Mouse (Mus musculus) small intestine, adult 2 months (tissue): Measurements from ENCODE around the gene Tfip11. TPM values are rescaled to one million over a fixed set of nuclear protein-coding genes. Genes with fewer than 3 reads are reported as not detected.
"Not testable (repeated sequence)": the region's sequence is repeated elsewhere in the genome, so short reads cannot be mapped to it uniquely, and the experiment has no call there.

Experiments
- H3K27ac ChIP-seq: fragments of 200-500 bp; 2 replicates; pipeline ENCODE4 v1.5.1; 2012; ENCODE audit warnings: low read depth, low read length, control low read depth, inconsistent platforms; ENCODE audit not compliant: insufficient read depth
- H3K27me3 ChIP-seq: fragments of 200-500 bp; 2 replicates; pipeline ENCODE4 v1.6.1; 2012; ENCODE audit warnings: mild to moderate bottlenecking, moderate library complexity, low read length, inconsistent platforms; ENCODE audit not compliant: control insufficient read depth, insufficient read depth
- H3K36me3 ChIP-seq: fragments of 200-500 bp; 2 replicates; pipeline ENCODE4 v1.6.1; 2012; ENCODE audit warnings: mild to moderate bottlenecking, low read length, control low read depth, inconsistent platforms; ENCODE audit not compliant: control insufficient read depth, insufficient read depth
- H3K4me1 ChIP-seq: fragments of 200-500 bp; 2 replicates; pipeline ENCODE4 v1.6.1; 2012; ENCODE audit warnings: low read length, inconsistent platforms, mixed read lengths; ENCODE audit not compliant: control insufficient read depth, insufficient read depth, insufficient read length
- H3K4me3 ChIP-seq: fragments of 200-500 bp; 2 replicates; pipeline ENCODE4 v1.5.1; 2012; ENCODE audit warnings: low read depth, mild to moderate bottlenecking, control low read depth, inconsistent platforms, low read length, moderate library complexity
- CTCF ChIP-seq: fragments of 200-500 bp; IDR thresholded peaks from 2 replicates; pipeline ENCODE4 v1.5.1; 2012; ENCODE audit warnings: low read depth, mild to moderate bottlenecking, control low read depth, inconsistent platforms, low read length, moderate library complexity, mixed read lengths; ENCODE audit not compliant: insufficient replicate concordance, insufficient read length; ENCODE audit errors: extremely low read depth
- POLR2A ChIP-seq: fragments of 200-500 bp; IDR thresholded peaks from 2 replicates; pipeline ENCODE4 v1.6.1; 2012; ENCODE audit warnings: low read depth, mild to moderate bottlenecking, control low read depth, inconsistent platforms, low read length, moderate library complexity
- WGBS: fragments of 180-500 bp; shearing (Covaris S2); methylation state at CpG from one replicate; pipeline ENCODE4 v1.1.7; 2018; 5-methylcytosine and 5-hydroxymethylcytosine counted together
- polyA plus RNA-seq: library from polyadenylated mRNA; depleted of rRNA; stranded (reverse); fragments of >200 nt; gene quantifications from 2 replicates; pipeline ENCODE4 v1.2.3, GENCODE M21; 2012

Gene Tfip11
- polyA plus RNA-seq, 1 experiment, result 40.0 TPM

GRCm38 (mm10) chr5:112313222-112313885 lies 12.8 kb upstream of the Tfip11 start:
- TF ChIP-seq CTCF, result no peak
- no peak for TF ChIP-seq POLR2A
- Histone ChIP-seq H3K4me1 (no peaks in the 10 kb centered on the region), H3K27ac (no peak overlapping the region), H3K36me3 (peaks cover 43% of the 10 kb centered on the region), H3K4me3 (no peak overlapping the region), H3K27me3 (no peaks in the 10 kb centered on the region)
- whole genome bisulfite sequencing, result 84% methylated on average over 11 of the region's 11 CpGs

- TF ChIP-seq POLR2A, result no peak
- TF ChIP-seq CTCF, result no peak
- Histone ChIP-seq H3K27ac (no peak overlapping the region), H3K36me3 (peaks cover 19% of the 10 kb centered on the region), H3K4me3 (no peak overlapping the region), H3K27me3 (no peaks in the 10 kb centered on the region), H3K4me1 (no peaks in the 10 kb centered on the region)
- 85% methylated on average over 5 of the region's 5 CpGs for WGBS
Observed at GRCm38 (mm10) chr5:112316468-112316867, 9.7 kb upstream of the Tfip11 start.

GRCm38 (mm10) chr5:112317328-112317727 lies 8.8 kb upstream of the Tfip11 start:
- peaks cover 16% of the 10 kb centered on the region for H3K36me3 ChIP-seq
- no peaks in the 10 kb centered on the region for H3K27me3 ChIP-seq
- no peak overlapping the region for H3K4me3 ChIP-seq
- 12% methylated on average over 5 of the region's 5 CpGs for WGBS
- TF ChIP-seq CTCF (no peak), POLR2A (no peak)
- H3K27ac ChIP-seq, result no peak overlapping the region
- H3K4me1 ChIP-seq, result no peaks in the 10 kb centered on the region

- not testable (repeated sequence) for H3K4me1 ChIP-seq, H3K27ac ChIP-seq, H3K4me3 ChIP-seq, H3K36me3 ChIP-seq, H3K27me3 ChIP-seq
- WGBS, result 56% methylated on average over 2 of the region's 2 CpGs
Observed at GRCm38 (mm10) chr5:112319343-112319742, 6.8 kb upstream of the Tfip11 start.

GRCm38 (mm10) chr5:112320379-112320778 lies 5.8 kb upstream of the Tfip11 start:
- Histone ChIP-seq H3K27ac (no peak overlapping the region), H3K4me1 (peaks cover 3% of the 10 kb centered on the region), H3K27me3 (no peaks in the 10 kb centered on the region), H3K36me3 (peaks cover 2% of the 10 kb centered on the region; the same call in 1 of the 2 replicates), H3K4me3 (no peak overlapping the region)
- TF ChIP-seq CTCF (no peak), POLR2A (no peak)
- 60% methylated on average over 5 of the region's 5 CpGs for WGBS

- no peak overlapping the region for H3K27ac ChIP-seq
- H3K27me3 ChIP-seq, result no peaks in the 10 kb centered on the region
- TF ChIP-seq CTCF, result no peak
- TF ChIP-seq POLR2A, result no peak
- peaks cover 5% of the 10 kb centered on the region for H3K4me1 ChIP-seq
- no peaks in the 10 kb centered on the region for H3K36me3 ChIP-seq
- WGBS, result 62% methylated on average over 6 of the region's 6 CpGs
- H3K4me3 ChIP-seq, result no peak overlapping the region
Observed at GRCm38 (mm10) chr5:112320936-112321335, 5.2 kb upstream of the Tfip11 start.

- TF ChIP-seq POLR2A, result no peak
- TF ChIP-seq CTCF, result no peak
- Histone ChIP-seq H3K27ac (no peak overlapping the region), H3K36me3 (no peaks in the 10 kb centered on the region), H3K4me3 (no peak overlapping the region), H3K27me3 (no peaks in the 10 kb centered on the region), H3K4me1 (peaks cover 5% of the 10 kb centered on the region)
- WGBS, result 79% methylated on average over 4 of the region's 4 CpGs
Observed at GRCm38 (mm10) chr5:112321376-112321775, 4.8 kb upstream of the Tfip11 start.
